Mouse (Mus musculus) liver, postnatal 0 days (tissue): ENCODE measurements around the gene Npm1.

Experiments
- CTCF ChIP-seq: sonication (generic); IDR thresholded peaks from 2 replicates; pipeline ENCODE4 v1.5.1; 2016; ENCODE audit warnings: antibody characterized with exemption, low read depth
- EP300 ChIP-seq: IDR thresholded peaks from 2 replicates; pipeline ENCODE4 v1.6.1; 2016; ENCODE audit warnings: antibody characterized with exemption, low read depth, mild to moderate bottlenecking

DNA sequence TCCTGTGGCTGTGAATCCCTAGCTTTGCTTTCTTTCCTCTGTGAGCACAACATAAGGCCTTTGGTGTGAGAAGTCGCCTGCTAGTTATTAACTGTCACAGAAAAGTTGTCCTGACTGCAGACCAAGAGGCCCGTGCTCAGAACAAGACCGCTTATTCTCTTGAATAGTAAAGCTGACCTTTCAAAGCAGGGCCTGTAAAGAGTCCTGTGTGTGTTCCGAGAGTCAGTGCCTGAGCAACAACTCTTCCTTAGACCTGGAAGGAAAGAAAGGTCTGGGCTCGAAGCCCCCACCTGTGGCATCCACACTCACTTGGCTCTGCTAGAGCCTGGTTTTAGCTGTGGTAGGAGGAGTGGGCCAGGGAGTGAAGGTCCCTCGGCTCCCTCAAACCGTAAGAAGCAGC is 32.1 kb upstream of the Npm1 start:
- TF ChIP-seq CTCF (no peak), EP300 (no peak)
